Mouse (Mus musculus) lung, embryonic 16.5 days (tissue): Measurements from ENCODE around the gene Spred2. TPM values are rescaled to one million over a fixed set of nuclear protein-coding genes. Genes with fewer than 3 reads are reported as not detected.
A peak's percentile ranks its signal among the peaks of the same experiment; 100 is the strongest.

ENCODE experiments used
- ATAC-seq: fragments of 200-750 bp; cut with Nextera tagmentation; 2 replicates; pipeline ENCODE4 v1.8.0; 2017; ENCODE audit warnings: low read depth, mild to moderate bottlenecking, moderate library complexity
- H3K27ac ChIP-seq: fragments of 300-500 bp; sonication (generic); 2 replicates; pipeline ENCODE4 v1.5.1; 2014; ENCODE audit warnings: mild to moderate bottlenecking, control low read depth, low read length
- H3K27me3 ChIP-seq: fragments of 300-500 bp; sonication (generic); 2 replicates; pipeline ENCODE4 v1.6.1; 2014; ENCODE audit warnings: low read depth, low read length, mixed read lengths; ENCODE audit not compliant: control insufficient read depth, insufficient read depth
- H3K36me3 ChIP-seq: fragments of 300-500 bp; sonication (generic); 2 replicates; pipeline ENCODE4 v1.6.1; 2014; ENCODE audit warnings: low read length; ENCODE audit not compliant: control insufficient read depth, insufficient read depth
- H3K4me1 ChIP-seq: fragments of 300-500 bp; sonication (generic); replicated peaks from 2 replicates; pipeline ENCODE4 v1.6.1; 2014; ENCODE audit warnings: low read length, mixed read lengths; ENCODE audit not compliant: control insufficient read depth, insufficient read depth
- H3K4me2 ChIP-seq: fragments of 300-500 bp; sonication (generic); 2 replicates; pipeline ENCODE4 v1.6.1; 2014; ENCODE audit warnings: low read depth, low read length, control low read depth
- H3K4me3 ChIP-seq: fragments of 300-500 bp; sonication (generic); 2 replicates; pipeline ENCODE4 v1.5.1; 2014; ENCODE audit warnings: mild to moderate bottlenecking, low read length, control low read depth
- H3K9ac ChIP-seq: fragments of 300-500 bp; sonication (generic); 2 replicates; pipeline ENCODE4 v1.6.1; 2014; ENCODE audit warnings: low read length, control low read depth
- H3K9me3 ChIP-seq: fragments of 300-500 bp; sonication (generic); 2 replicates; pipeline ENCODE4 v1.6.1; 2016; ENCODE audit warnings: low read length; ENCODE audit not compliant: control insufficient read depth
- WGBS: fragments of 180-500 bp; shearing (Covaris S2); extraction: QIAGEN DNeasy Blood & Tissue Kit; methylation state at CpG from one replicate; pipeline ENCODE4 v1.1.7; 2014; 5-methylcytosine and 5-hydroxymethylcytosine counted together
- polyA plus RNA-seq: library from polyadenylated mRNA; unstranded; fragments of >200 nt; fragmentation: Nextera tagmentation; extraction: Ambion mirVana; gene quantifications from 2 replicates; pipeline ENCODE4 v1.2.1, GENCODE M21; 2015

Gene Spred2
- 4.5 and 5.7 TPM in 2 replicates for polyA plus RNA-seq

DNA sequence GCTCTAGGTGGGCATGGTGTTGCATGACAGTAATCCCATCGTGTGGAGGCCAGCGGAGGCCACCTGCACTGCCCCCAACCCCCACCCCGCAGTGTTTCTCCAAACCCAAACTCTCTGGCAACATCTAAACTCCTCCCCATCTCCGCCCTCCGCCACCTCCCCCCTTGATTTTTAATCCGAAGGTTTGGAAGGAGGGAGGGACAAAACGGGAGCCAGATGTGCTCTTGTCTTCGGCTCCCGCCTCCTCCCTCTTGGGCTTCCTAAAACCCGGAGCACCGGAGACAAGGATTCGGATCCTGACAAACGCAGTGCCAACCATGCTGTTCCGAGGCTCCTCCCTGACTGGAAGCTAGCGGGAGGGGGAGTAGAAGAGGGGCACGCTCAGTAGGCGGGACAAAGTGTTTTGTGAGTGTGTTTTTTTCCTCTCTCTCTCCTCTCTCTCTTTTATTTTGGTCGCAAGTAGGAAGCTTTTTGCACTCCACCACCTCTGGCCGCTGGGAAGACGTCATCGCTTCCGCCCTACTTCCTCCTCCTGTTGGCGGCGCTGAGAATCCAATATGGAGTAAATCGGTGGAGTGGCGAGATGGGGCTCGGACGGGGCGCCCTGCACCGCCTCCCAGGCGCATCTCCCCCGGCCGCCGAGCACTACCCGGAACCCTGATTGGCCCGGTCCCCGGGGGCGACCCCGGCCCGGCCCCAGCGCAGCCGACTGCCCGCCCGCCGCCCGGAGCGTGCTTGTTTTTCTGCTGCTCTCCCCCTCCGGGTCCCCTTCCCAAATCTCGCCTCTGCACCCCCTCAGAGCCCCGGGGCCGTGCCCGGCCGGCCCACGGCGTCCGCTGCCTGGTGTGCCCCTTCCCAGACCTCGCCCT is at the start of gene Spred2:
Spred2 (plus strand) TSS at position 488 of the 869 bp plus-strand sequence.
- Histone ChIP-seq H3K9ac (peak within 1 kb of the TSS; percentile 92), H3K27me3 (no peaks in the 10 kb centered on the region; the same call in 1 of the 2 replicates), H3K4me1 (peaks cover 14% of the 10 kb centered on the region), H3K36me3 (no peaks in the 10 kb centered on the region), H3K4me3 (peak within 1 kb of the TSS; percentile 89), H3K9me3 (no peaks in the 10 kb centered on the region), H3K4me2 (peak within 1 kb of the TSS; percentile 87), H3K27ac (peak within 1 kb of the TSS; percentile 96)
- ATAC-seq: peak; percentile 63
- under 1% methylated on average over 56 of the region's 57 CpGs for WGBS

DNA sequence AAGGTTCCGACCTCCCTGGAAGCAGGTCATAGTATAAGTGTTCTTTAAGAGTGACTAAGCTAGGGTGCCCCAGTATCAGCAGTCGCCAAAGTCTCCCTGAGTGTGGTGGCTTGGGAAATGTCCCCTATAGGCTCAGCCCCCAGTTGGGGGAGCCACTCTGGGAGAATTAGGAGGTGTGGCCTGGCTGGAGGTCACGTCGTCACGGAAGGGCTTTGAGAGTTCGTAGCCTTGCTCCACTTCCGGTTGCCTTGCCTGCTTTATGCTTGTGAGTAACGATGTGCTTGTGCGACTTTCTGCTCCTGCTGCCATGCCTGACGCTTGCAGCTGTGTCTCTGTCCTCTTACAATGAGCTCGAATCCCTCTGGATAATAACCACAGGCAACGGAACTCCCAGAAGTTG is 48.6 kb upstream of the Spred2 start:
- Histone ChIP-seq H3K4me2 (no peak overlapping the region), H3K27me3 (no peaks in the 10 kb centered on the region), H3K4me1 (no peaks in the 10 kb centered on the region), H3K9ac (no peak overlapping the region), H3K27ac (no peak overlapping the region), H3K36me3 (no peaks in the 10 kb centered on the region), H3K9me3 (no peaks in the 10 kb centered on the region), H3K4me3 (no peak overlapping the region)
- WGBS: 48% methylated on average over 12 of the region's 12 CpGs
- no peak for ATAC-seq

DNA sequence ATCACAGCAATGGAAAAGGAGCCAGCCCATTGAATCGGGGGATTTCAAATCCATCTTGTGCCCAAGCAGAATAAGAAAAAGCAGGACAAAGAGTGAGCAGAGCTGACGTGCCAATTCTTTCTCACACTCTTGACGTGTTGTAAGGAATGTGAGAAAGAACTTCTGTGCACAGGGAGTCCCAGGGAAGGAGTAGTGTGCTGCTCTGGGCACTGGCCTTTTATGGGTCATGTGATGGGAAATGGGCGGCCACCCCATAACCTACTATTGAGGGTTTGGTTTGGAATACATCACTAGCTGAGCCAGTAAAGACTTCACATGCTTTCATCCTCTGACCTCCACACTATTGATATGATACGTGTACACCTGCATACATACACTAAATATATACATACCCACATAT is 48.2 kb upstream of the Spred2 start:
- Histone ChIP-seq H3K27me3 (no peaks in the 10 kb centered on the region), H3K36me3 (no peaks in the 10 kb centered on the region), H3K4me1 (no peaks in the 10 kb centered on the region), H3K4me2 (no peak overlapping the region), H3K4me3 (no peak overlapping the region), H3K9me3 (no peaks in the 10 kb centered on the region), H3K27ac (no peak overlapping the region), H3K9ac (no peak overlapping the region)
- ATAC-seq: no peak
- 74% methylated on average over 5 of the region's 5 CpGs for WGBS

DNA sequence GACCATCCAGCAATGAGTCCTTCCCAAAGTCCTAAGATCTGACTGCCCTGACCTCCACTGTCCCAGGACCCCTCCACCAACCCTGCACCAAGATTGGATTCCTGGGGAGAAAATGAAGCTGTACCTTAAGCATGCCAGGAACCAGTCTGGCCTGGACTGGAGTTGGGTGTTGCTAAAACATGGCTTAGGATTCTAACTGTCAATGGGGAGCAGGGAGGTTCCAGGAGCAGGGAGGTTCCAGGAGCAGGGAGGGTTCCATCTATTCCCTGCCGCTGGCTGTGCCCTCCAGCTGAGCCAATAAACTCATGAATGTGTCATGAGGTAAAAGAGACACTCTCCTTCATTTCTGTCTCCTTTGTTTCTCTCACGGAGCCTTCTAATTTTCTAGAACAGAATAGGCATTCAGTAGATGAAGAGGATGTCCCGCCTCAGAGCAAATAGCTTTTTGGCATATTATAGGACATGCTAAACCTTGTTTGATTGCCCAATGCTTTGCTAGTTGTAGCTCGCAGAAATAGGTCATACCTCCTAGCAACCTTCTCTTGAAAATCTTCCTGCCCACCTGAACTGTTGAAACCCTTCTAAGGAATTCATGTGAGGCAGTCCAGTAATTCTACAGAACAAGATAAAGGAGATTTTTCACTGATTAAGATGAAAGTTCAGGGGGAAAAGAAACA is 46.8 kb upstream of the Spred2 start:
- Histone ChIP-seq H3K27me3 (no peaks in the 10 kb centered on the region), H3K36me3 (no peaks in the 10 kb centered on the region), H3K4me2 (no peak overlapping the region), H3K9me3 (no peaks in the 10 kb centered on the region), H3K27ac (no peak overlapping the region), H3K9ac (no peak overlapping the region), H3K4me3 (no peak overlapping the region), H3K4me1 (no peaks in the 10 kb centered on the region)
- WGBS: 50% methylated on average over 4 of the region's 4 CpGs
- no peak for ATAC-seq

DNA sequence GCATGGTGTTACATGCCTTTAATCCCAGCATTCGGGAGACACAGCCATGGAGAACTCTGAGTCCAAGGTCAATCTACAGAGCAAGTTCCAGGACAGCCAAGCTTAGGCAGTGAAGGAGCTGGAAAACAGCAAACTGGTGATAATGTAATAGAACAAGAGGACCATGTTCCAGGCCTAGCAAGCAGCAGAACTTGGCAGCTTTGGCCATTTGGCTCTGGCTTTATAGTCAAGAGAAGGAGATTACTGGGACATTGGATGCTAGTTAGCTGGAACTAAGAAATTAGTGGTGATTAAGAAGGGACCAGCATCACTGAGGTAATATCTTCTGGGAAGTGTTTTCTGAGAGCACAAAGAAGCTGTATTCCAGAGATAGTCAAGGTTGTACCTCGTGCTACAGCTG is 42.8 kb upstream of the Spred2 start:
- WGBS: 82% methylated on average over 2 of the region's 2 CpGs
- no peak overlapping the region for H3K9ac ChIP-seq
- H3K27ac ChIP-seq: no peak overlapping the region
- no peak for ATAC-seq
- no peaks in the 10 kb centered on the region for H3K36me3 ChIP-seq
- H3K4me2 ChIP-seq: no peak overlapping the region
- no peaks in the 10 kb centered on the region for H3K27me3 ChIP-seq
- no peaks in the 10 kb centered on the region for H3K4me1 ChIP-seq
- H3K9me3 ChIP-seq: no peaks in the 10 kb centered on the region
- no peak overlapping the region for H3K4me3 ChIP-seq

DNA sequence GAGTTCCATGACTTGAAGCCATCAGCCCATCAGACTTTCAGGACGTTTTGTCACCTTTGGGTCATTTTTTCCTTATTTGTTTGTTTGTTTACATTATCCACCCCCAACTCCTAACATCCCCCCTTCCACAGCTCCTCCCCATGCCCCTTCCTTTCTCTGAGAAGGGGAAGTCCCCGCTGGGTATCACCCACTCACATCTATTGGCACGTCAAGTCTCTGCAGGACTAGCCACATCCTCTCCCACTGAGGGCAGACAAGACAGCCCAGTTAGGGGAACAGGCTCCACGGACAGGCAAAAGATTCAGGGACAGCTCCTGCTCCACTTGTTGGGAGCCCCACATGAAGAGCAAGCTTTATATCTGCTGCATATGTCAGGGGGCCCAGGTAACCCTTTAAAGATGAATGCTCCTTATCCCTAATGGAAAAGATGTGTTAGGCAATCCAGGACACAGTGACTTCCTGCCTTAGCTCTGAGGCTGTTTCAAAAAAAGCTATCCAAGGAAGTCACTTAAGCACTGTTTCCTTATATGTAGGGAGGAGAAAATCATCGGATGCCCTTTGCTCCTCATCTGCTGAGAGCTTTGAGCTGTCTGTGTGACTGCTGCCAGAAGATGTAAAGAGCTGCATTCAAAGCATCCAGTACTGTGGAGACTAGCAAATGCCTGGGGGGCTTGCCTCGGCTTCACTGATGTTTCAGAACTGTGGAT is 33.3 kb upstream of the Spred2 start:
- Histone ChIP-seq H3K9me3 (no peaks in the 10 kb centered on the region), H3K9ac (no peak overlapping the region), H3K4me3 (no peak overlapping the region), H3K4me1 (0 out of 2 replicates have a peak, but pooled peaks cover 3% of the 10 kb centered on the region), H3K27me3 (no peaks in the 10 kb centered on the region), H3K27ac (no peak overlapping the region; the same call in 1 of the 2 replicates), H3K4me2 (no peak overlapping the region), H3K36me3 (no peaks in the 10 kb centered on the region)
- ATAC-seq: 0 out of 2 replicates have a peak, but pooled peaks have one; percentile 12
- 25% methylated on average over 6 of the region's 6 CpGs for WGBS

DNA sequence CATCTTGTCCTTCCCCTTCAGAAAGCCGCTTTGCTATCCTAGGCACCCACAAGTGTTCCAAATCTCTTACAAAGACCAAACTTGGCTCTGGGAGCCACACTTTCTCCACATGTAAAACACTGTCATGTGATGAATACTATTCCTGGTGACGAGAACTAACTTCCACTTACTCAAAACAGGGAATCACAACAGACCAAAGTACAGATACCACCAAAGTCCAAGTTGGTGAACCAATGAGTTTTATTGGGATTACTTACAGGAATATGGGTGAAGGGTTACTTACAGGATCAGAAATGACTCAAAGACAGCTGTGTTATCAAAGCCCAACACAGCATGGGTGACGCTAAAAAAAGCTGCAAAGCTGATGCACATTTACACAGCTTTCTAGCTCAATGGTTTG is 30.9 kb upstream of the Spred2 start:
- Histone ChIP-seq H3K27me3 (no peaks in the 10 kb centered on the region), H3K4me3 (no peak overlapping the region), H3K9ac (no peak overlapping the region), H3K9me3 (no peaks in the 10 kb centered on the region), H3K4me2 (no peak overlapping the region), H3K27ac (no peak overlapping the region), H3K36me3 (no peaks in the 10 kb centered on the region), H3K4me1 (0 out of 2 replicates have a peak, but pooled peaks cover 3% of the 10 kb centered on the region)
- 82% methylated on average over 3 of the region's 3 CpGs for WGBS
- ATAC-seq: no peak

DNA sequence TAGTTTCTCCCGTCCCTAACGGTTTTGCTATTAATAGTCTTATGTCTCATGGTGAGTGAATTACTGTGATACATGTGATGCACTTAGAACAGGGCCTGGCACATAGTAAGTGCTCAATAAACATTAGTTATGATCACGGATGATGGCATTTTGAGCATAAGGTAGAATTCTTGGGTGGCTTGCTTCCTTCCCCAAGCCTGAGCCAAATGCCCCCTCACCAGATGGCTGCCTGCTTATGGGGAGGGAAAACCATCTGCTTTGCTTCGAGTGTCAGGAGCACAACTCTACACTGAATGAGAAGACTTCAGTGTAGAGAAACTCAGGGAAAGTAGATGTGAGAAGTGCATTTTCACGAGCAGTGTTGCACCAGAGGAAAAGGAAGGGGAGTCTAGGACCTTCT is 24.6 kb upstream of the Spred2 start:
- Histone ChIP-seq H3K27ac (no peak overlapping the region), H3K4me1 (no peaks in the 10 kb centered on the region), H3K4me2 (no peak overlapping the region), H3K9me3 (0 out of 2 replicates have a peak, but pooled peaks cover 2% of the 10 kb centered on the region), H3K9ac (no peak overlapping the region), H3K4me3 (no peak overlapping the region), H3K36me3 (no peaks in the 10 kb centered on the region), H3K27me3 (no peaks in the 10 kb centered on the region)
- WGBS: 64% methylated on average over 5 of the region's 5 CpGs
- ATAC-seq: no peak

DNA sequence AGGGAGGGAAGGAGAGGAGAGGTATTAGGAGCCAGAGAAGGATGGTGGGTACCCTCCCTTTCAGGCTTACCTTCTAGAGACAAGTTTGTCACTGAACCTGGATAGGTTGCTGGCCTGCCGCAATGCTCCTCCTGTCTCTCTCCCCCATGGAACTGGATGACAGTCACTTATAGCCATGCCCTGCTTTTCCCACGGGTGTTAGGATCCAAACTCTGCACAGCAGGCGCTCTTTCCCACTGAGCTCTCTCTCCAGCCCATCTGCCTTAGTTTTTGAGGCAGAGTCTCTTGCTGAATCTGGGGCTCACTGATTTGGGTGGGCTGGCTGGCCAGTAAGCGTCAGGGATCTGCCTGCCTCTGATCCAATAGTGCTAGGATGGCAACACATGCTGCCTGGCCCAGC is 23.5 kb upstream of the Spred2 start:
- 85% methylated on average over 4 of the region's 4 CpGs for WGBS
- Histone ChIP-seq H3K27me3 (no peaks in the 10 kb centered on the region), H3K4me1 (no peaks in the 10 kb centered on the region), H3K27ac (no peak overlapping the region), H3K4me3 (no peak overlapping the region), H3K9me3 (0 out of 2 replicates have a peak, but pooled peaks cover 2% of the 10 kb centered on the region), H3K36me3 (no peaks in the 10 kb centered on the region), H3K4me2 (no peak overlapping the region), H3K9ac (no peak overlapping the region)
- ATAC-seq: no peak
